Mouse (Mus musculus) MEL (cell line): ENCODE data around the gene Macf1. TPM values are rescaled to one million over a fixed set of nuclear protein-coding genes. Genes with fewer than 3 reads are reported as not detected.
"Not testable (repeated sequence)": the region's sequence is repeated elsewhere in the genome, so short reads cannot be mapped to it uniquely, and the experiment has no call there.

Experiments
- DNase-seq: peaks from one replicate; pipeline ENCODE4 v3.0.0; 2011; ENCODE audit warnings: low read depth, low spot score
- H3K27ac ChIP-seq: 2 replicates; pipeline ENCODE4 v1.5.1; 2012; ENCODE audit warnings: low read depth, mild to moderate bottlenecking, control low read depth, low read length, moderate library complexity; ENCODE audit not compliant: control insufficient read depth
- H3K27me3 ChIP-seq, 2 experiments: fragments of 150-350 bp in 1 of 2; sonication (generic) in 1 of 2; 2 replicates each; pipeline ENCODE4 v1.6.1; 2012; ENCODE audit warnings: low read length in 2 of 2, mild to moderate bottlenecking in 2 of 2, improper control_type of control experiment in 1 of 2, moderate library complexity in 1 of 2; ENCODE audit not compliant: insufficient read depth in 2 of 2, control insufficient read depth in 1 of 2
- H3K36me3 ChIP-seq, 2 experiments: 2 replicates each; pipeline ENCODE4 v1.6.1; 2012 to 2014; ENCODE audit warnings: low read length in 2 of 2, improper control_type of control experiment in 1 of 2, inconsistent platforms in 1 of 2, mild to moderate bottlenecking in 1 of 2; ENCODE audit not compliant: insufficient read depth in 2 of 2, control insufficient read depth in 1 of 2
- H3K4me1 ChIP-seq, 2 experiments: fragments of 150-350 bp in 1 of 2; sonication (generic) in 1 of 2; 2 replicates each; pipeline ENCODE4 v1.6.1; 2012; ENCODE audit warnings: low read length in 2 of 2, improper control_type of control experiment in 1 of 2, mild to moderate bottlenecking in 1 of 2; ENCODE audit not compliant: insufficient read depth in 2 of 2, control insufficient read depth in 1 of 2
- H3K4me3 ChIP-seq, 2 experiments: fragments of 150-350 bp in 1 of 2; sonication (generic) in 1 of 2; 2 replicates each; pipeline ENCODE4 v1.5.1; 2012; ENCODE audit warnings: low read depth in 2 of 2, low read length in 2 of 2, mild to moderate bottlenecking in 2 of 2, moderate library complexity in 2 of 2, control low read depth in 1 of 2, improper control_type of control experiment in 1 of 2; ENCODE audit not compliant: control insufficient read depth in 1 of 2, insufficient read depth in 1 of 2
- H3K79me2 ChIP-seq: 2 replicates; pipeline ENCODE4 v1.6.1; 2012; ENCODE audit warnings: mild to moderate bottlenecking, low read length, moderate library complexity; ENCODE audit not compliant: control insufficient read depth, poor library complexity, insufficient read depth
- H3K9ac ChIP-seq: 2 replicates; pipeline ENCODE4 v1.6.1; 2012; ENCODE audit warnings: low read depth, mild to moderate bottlenecking, control low read depth, low read length, moderate library complexity; ENCODE audit not compliant: control insufficient read depth, poor library complexity, severe bottlenecking
- H3K9me3 ChIP-seq: fragments of 150-350 bp; sonication (generic); replicated peaks from 2 replicates; pipeline ENCODE4 v1.6.1; 2012; ENCODE audit warnings: mild to moderate bottlenecking, low read length, improper control_type of control experiment, moderate library complexity; ENCODE audit not compliant: insufficient read depth
- BHLHE40 ChIP-seq: IDR thresholded peaks from 2 replicates; pipeline ENCODE4 v1.6.1; 2012; ENCODE audit warnings: low read depth, mild to moderate bottlenecking, inconsistent platforms, low read length, improper control_type of control experiment, borderline replicate concordance
- CHD1 ChIP-seq: IDR thresholded peaks from 2 replicates; pipeline ENCODE4 v1.6.1; 2012; ENCODE audit warnings: low read depth, mild to moderate bottlenecking, inconsistent platforms, low read length, improper control_type of control experiment
- E2F4 ChIP-seq: IDR thresholded peaks from 2 replicates; pipeline ENCODE4 v1.6.1; 2011; ENCODE audit warnings: low read depth, low read length, improper control_type of control experiment, borderline replicate concordance
- GABPA ChIP-seq: IDR thresholded peaks from 2 replicates; pipeline ENCODE4 v1.6.1; 2012; ENCODE audit warnings: low read depth, mild to moderate bottlenecking, inconsistent platforms, low read length, improper control_type of control experiment, moderate library complexity
- MAFK ChIP-seq: IDR thresholded peaks from 2 replicates; pipeline ENCODE4 v1.6.1; 2011; ENCODE audit warnings: low read depth, mild to moderate bottlenecking, low read length, improper control_type of control experiment, borderline replicate concordance
- MAZ ChIP-seq: IDR thresholded peaks from 2 replicates; pipeline ENCODE4 v1.6.1; 2012; ENCODE audit warnings: low read depth, mild to moderate bottlenecking, inconsistent platforms, low read length, improper control_type of control experiment
- MEF2A ChIP-seq: IDR thresholded peaks from 2 replicates; pipeline ENCODE4 v1.6.1; 2014; ENCODE audit warnings: low read depth, mild to moderate bottlenecking, inconsistent platforms, low read length, improper control_type of control experiment; ENCODE audit not compliant: poor library complexity, insufficient replicate concordance, severe bottlenecking; ENCODE audit errors: extremely low read depth
- MXI1 ChIP-seq: IDR thresholded peaks from 2 replicates; pipeline ENCODE4 v1.6.1; 2011; ENCODE audit warnings: mild to moderate bottlenecking, low read depth, low read length, improper control_type of control experiment
- NELFE ChIP-seq: IDR thresholded peaks from 2 replicates; pipeline ENCODE4 v1.6.1; 2011; ENCODE audit warnings: low read depth, low read length, improper control_type of control experiment
- POLR2A ChIP-seq, 2 experiments: IDR thresholded peaks; 2 replicates each; pipeline ENCODE4 v1.6.1; 2011 to 2012; ENCODE audit warnings: low read length in 2 of 2, mild to moderate bottlenecking in 2 of 2, control low read depth in 1 of 2, improper control_type of control experiment in 1 of 2, low read depth in 1 of 2, moderate library complexity in 1 of 2; ENCODE audit not compliant: control insufficient read depth in 1 of 2, insufficient read depth in 1 of 2, poor library complexity in 1 of 2
- POLR2AphosphoS2 ChIP-seq: IDR thresholded peaks from 2 replicates; pipeline ENCODE4 v1.6.1; 2011; ENCODE audit warnings: low read length, improper control_type of control experiment
- SIN3A ChIP-seq: IDR thresholded peaks from 2 replicates; pipeline ENCODE4 v1.6.1; 2012; ENCODE audit warnings: low read length, improper control_type of control experiment, inconsistent platforms
- TAL1 ChIP-seq: IDR thresholded peaks from 2 replicates; pipeline ENCODE4 v1.6.1; 2012; ENCODE audit warnings: mild to moderate bottlenecking, inconsistent platforms, low read length, moderate library complexity, mixed read lengths
- TBP ChIP-seq: IDR thresholded peaks from 2 replicates; pipeline ENCODE4 v1.8.0; 2011; ENCODE audit warnings: low read depth, low read length, improper control_type of control experiment
- USF1 ChIP-seq: IDR thresholded peaks from 2 replicates; pipeline ENCODE4 v1.6.1; 2014; ENCODE audit warnings: low read depth, mild to moderate bottlenecking, inconsistent platforms, low read length, improper control_type of control experiment, moderate library complexity
- ZC3H11A ChIP-seq: IDR thresholded peaks from 2 replicates; pipeline ENCODE4 v1.6.1; 2012; ENCODE audit warnings: low read depth, mild to moderate bottlenecking, inconsistent platforms, low read length, improper control_type of control experiment
- ZKSCAN1 ChIP-seq: IDR thresholded peaks from 2 replicates; pipeline ENCODE4 v1.6.1; 2012; ENCODE audit warnings: low read depth, mild to moderate bottlenecking, inconsistent platforms, low read length, improper control_type of control experiment, moderate library complexity
- ZMIZ1 ChIP-seq: IDR thresholded peaks from 2 replicates; pipeline ENCODE4 v1.6.1; 2012; ENCODE audit warnings: low read depth, mild to moderate bottlenecking, inconsistent platforms, low read length, improper control_type of control experiment, moderate library complexity
- ZNF384 ChIP-seq: IDR thresholded peaks from 2 replicates; pipeline ENCODE4 v1.6.1; 2012; ENCODE audit warnings: low read depth, mild to moderate bottlenecking, inconsistent platforms, low read length, improper control_type of control experiment
- polyA plus RNA-seq, 2 experiments: library from polyadenylated mRNA; stranded (reverse) in 1 of 2; unstranded in 1 of 2; fragments of >175 nt in 1 of 2; fragments of >200 nt in 1 of 2; gene quantifications; 2 replicates each; pipeline versions ENCODE4 v1.2.1 to v1.2.4; 2012; ENCODE audit warnings: low replicate concordance in 2 of 2, low read depth in 1 of 2; ENCODE audit not compliant: insufficient read length in 2 of 2, insufficient read depth in 1 of 2, missing spikeins in 1 of 2
- total RNA-seq: library from RNA; depleted of rRNA; stranded (reverse); fragments of 300-350 nt; gene quantifications from 2 replicates; pipeline ENCODE4 v1.2.3, GENCODE M21; 2012

Macf1 gene
- total and polyA plus RNA-seq, 3 experiments = 18.5 to 71.4 (median 60.8) TPM

DNA sequence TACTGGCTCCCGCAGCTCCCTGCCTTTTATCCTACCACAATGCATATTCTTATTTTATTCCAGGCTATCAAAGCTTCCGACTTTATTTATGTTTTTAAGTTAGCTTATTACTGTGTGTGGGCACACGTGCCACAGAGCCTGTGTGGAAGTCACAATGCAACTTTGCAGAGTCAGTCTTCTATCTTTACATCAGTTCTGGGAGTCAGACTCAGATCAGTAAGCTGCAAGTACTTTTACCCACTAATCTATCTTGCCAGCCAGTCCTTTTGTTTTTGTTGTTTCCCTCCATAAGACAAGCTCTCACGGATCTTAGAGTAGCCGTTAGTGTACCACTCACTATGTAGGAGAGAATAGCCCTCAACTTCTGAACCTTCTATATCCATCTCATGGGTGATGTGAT, 159.4 kb downstream of the Macf1 start:
- H3K27ac ChIP-seq = no peak overlapping the region
- no peaks in the 10 kb centered on the region for H3K9me3 ChIP-seq
- no peak overlapping the region for H3K9ac ChIP-seq
- no peaks in the 10 kb centered on the region for H3K27me3 ChIP-seq
- no peaks in the 10 kb centered on the region for H3K36me3 ChIP-seq
- H3K4me3 ChIP-seq = no peak overlapping the region
- no peaks in the 10 kb centered on the region for H3K4me1 ChIP-seq
- TF ChIP-seq BHLHE40 = no peak
- no peak for TF ChIP-seq CHD1
- TF ChIP-seq USF1 = no peak
- no peak for TF ChIP-seq MEF2A
- TF ChIP-seq ZKSCAN1 = no peak
- TF ChIP-seq MAZ = no peak
- TF ChIP-seq NELFE = no peak
- TF ChIP-seq TBP = no peak
- TF ChIP-seq MAFK = no peak
- no peak for TF ChIP-seq POLR2AphosphoS2
- no peak for TF ChIP-seq ZMIZ1
- TF ChIP-seq ZNF384 = no peak
- TF ChIP-seq MXI1 = no peak
- TF ChIP-seq GABPA = no peak
- no peak for TF ChIP-seq E2F4
- TF ChIP-seq, all 39 proteins: peak for 0
- DNase-seq = no peak
- no peaks in the 10 kb centered on the region for H3K79me2 ChIP-seq

DNA sequence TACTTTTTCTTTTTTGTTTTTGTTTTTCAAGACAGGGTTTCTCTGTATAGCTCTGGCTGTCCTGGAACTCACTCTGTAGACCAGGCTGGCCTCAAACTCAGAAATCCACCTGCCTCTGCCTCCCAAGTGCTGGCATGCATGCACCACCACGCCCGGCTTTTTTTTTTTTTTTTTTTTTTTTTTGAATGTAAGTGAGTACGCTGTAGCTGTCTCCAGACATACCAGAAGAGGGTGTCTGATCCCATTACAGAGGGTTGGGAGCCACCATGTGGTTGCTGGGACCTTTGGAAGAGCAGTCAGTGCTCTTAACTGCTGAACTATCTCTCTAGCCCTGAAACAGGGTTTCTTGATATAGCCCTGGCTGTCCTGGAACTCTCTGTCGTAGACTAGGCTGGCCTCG, 164.0 kb downstream of the Macf1 start:
- not testable (repeated sequence) for DNase-seq, H3K9me3 ChIP-seq, H3K36me3 ChIP-seq, H3K9ac ChIP-seq, H3K79me2 ChIP-seq, H3K4me3 ChIP-seq, H3K4me1 ChIP-seq, H3K27ac ChIP-seq, H3K27me3 ChIP-seq
- TF ChIP-seq ZNF384 = peak; percentile 36; the same call in 1 of the 2 replicates

DNA sequence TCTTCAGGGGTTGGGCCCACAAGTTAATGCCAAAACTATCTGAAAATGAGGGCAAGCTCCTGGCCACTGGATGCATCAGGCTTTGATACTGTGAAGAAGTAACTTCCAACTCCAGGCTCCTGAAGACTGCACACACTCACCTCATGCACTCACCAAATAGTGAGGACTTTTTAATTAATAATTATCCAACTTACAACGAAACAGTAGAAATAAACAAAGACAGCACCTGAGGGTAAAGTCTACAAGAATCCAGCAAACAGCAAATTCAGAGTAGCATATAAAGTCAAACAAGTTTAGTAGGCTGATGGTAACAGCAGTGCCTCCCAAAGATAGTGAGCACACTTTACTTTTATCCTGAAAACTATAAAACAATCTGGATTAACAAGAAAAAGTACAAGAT, 168.5 kb downstream of the Macf1 start:
- no peak for DNase-seq
- Histone ChIP-seq H3K4me3 (no peak overlapping the region), H3K79me2 (no peaks in the 10 kb centered on the region), H3K36me3 (no peaks in the 10 kb centered on the region; a peak in 1 of 4 replicates), H3K9me3 (no peaks in the 10 kb centered on the region), H3K9ac (no peak overlapping the region), H3K27ac (no peak overlapping the region), H3K27me3 (no peaks in the 10 kb centered on the region), H3K4me1 (no peaks in the 10 kb centered on the region)
- TF ChIP-seq SIN3A (no peak), TAL1 (no peak), POLR2AphosphoS2 (no peak), POLR2A (IDR thresholded peaks at IDR 0.05; ENCODE audit: control insufficient read depth in 1 of 2, insufficient read depth in 1 of 2, low read depth in 1 of 2, low read length in 2 of 2, poor library complexity in 1 of 2) (no peak), ZC3H11A (no peak)
